Mouse (Mus musculus): ENCODE results near the gene Tmeff2. TPM values are rescaled to one million over a fixed set of nuclear protein-coding genes. Genes with fewer than 3 reads are reported as not detected.

The Tmeff2 gene
- polyA plus RNA-seq, 1 experiment = 0.03 TPM

DNA sequence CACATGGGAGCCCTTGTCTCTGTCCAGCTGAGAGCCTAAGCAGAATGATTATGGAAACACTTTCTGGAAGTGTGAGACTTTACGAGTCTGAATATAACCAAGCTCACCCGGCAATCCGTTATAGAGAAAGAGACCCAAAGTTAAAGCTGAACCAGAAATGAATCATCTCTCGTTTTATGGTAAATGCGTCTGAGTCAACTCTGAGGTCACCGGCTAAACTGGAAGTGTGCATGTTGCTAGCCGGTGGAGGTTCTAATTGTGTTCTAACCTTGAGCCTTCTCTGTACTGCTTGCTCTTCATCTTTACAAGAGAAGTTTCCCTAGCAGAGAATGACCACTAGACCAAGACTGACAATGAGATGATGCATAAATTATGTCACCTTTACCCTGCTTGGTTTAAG is 316.8 kb downstream of the Tmeff2 start:
- Histone ChIP-seq H3K4me3 (replicated peaks) (no peak overlapping the region), H3K36me3 (replicated peaks; ENCODE audit: low read length) (no peaks in the 10 kb centered on the region), H3K27me3 (replicated peaks) (no peaks in the 10 kb centered on the region), H3K9me3 (no peaks in the 10 kb centered on the region), H3K4me1 (no peaks in the 10 kb centered on the region)
- TF ChIP-seq GATA1 (IDR thresholded peaks at IDR 0.05; ENCODE audit: borderline replicate concordance, low read length) (no peak), FLI1 (IDR thresholded peaks at IDR 0.05; ENCODE audit: low read length) (no peak)

GRCm38 (mm10) chr1:51225156-51225555 is 324.7 kb downstream of the Tmeff2 start:
- H3K4me1 ChIP-seq = peaks cover 11% of the 10 kb centered on the region
- H3K27me3 ChIP-seq (replicated peaks) = no peaks in the 10 kb centered on the region
- TF ChIP-seq FLI1 (IDR thresholded peaks at IDR 0.05; ENCODE audit: low read length) = no peak
- 0 out of 2 replicates have a peak, but pooled peaks cover 2% of the 10 kb centered on the region for H3K9me3 ChIP-seq
- H3K4me3 ChIP-seq (replicated peaks) = no peak overlapping the region
- H3K36me3 ChIP-seq (replicated peaks; ENCODE audit: low read length) = no peaks in the 10 kb centered on the region
